Mouse (Mus musculus): ENCODE data around the gene Gm3776.

GRCm38 (mm10) chr9:78208956-78209355 is 48.0 kb upstream of the Gm3776 start:
- TF ChIP-seq CTCF (IDR thresholded peaks at IDR 0.05; ENCODE audit: low read depth) (no peak), EP300 (IDR thresholded peaks at IDR 0.05; ENCODE audit: low read depth) (no peak)

All from liver, postnatal 0 days (tissue).